Mouse (Mus musculus) left cerebral cortex, adult 11 months (tissue): ENCODE results near the gene Rras.
A peak's percentile ranks its signal among the peaks of the same experiment; 100 is the strongest.

Experiments
- DNase-seq: peaks from one replicate; pipeline ENCODE4 v3.0.0; 2022; ENCODE audit warnings: low spot score

Rras gene

GRCm38 (mm10) chr7:45017242-45018061, at the start of gene Rras:
TSS of gene Rras (plus strand) at chr7:45017961.
- DNase-seq = peak; percentile 90

GRCm38 (mm10) chr7:44970231-44970691, 47.5 kb upstream of the Rras start:
- peak; percentile 83 for DNase-seq

- DNase-seq = no peak
Measured at GRCm38 (mm10) chr7:44971142-44971541, 46.6 kb upstream of the Rras start.

- DNase-seq = no peak
Measured at GRCm38 (mm10) chr7:44973415-44974130, 44.2 kb upstream of the Rras start.

- peak; percentile 86 for DNase-seq
Measured at GRCm38 (mm10) chr7:44974383-44975116, 43.2 kb upstream of the Rras start, which contains the start of gene Cpt1c. TSS of gene Cpt1c (minus strand) at chr7:44974851.

GRCm38 (mm10) chr7:44975117-44975419, 42.7 kb upstream of the Rras start:
- no peak for DNase-seq

GRCm38 (mm10) chr7:44978300-44978699, 39.5 kb upstream of the Rras start:
- no peak for DNase-seq

- DNase-seq = no peak
Measured at GRCm38 (mm10) chr7:44981539-44981938, 36.2 kb upstream of the Rras start.

GRCm38 (mm10) chr7:44983085-44983484, 34.7 kb upstream of the Rras start:
- DNase-seq = peak; percentile 62

- no peak for DNase-seq
Measured at GRCm38 (mm10) chr7:44983944-44984832, 33.6 kb upstream of the Rras start.

GRCm38 (mm10) chr7:44984833-44985164, 33.0 kb upstream of the Rras start:
- DNase-seq = no peak

GRCm38 (mm10) chr7:44985595-44986191, 32.1 kb upstream of the Rras start:
- peak; percentile 58 for DNase-seq

- peak; percentile 99 for DNase-seq
Measured at GRCm38 (mm10) chr7:44986192-44986878, 31.4 kb upstream of the Rras start, which contains the start of gene Prmt1. TSS of gene Prmt1 (minus strand) at chr7:44986568.

GRCm38 (mm10) chr7:44986879-44987718, 30.7 kb upstream of the Rras start:
- DNase-seq = no peak

- no peak for DNase-seq
Measured at GRCm38 (mm10) chr7:44996672-44997071, 21.1 kb upstream of the Rras start.

- peak; percentile 92 for DNase-seq
Measured at GRCm38 (mm10) chr7:44997231-44997939, 20.4 kb upstream of the Rras start, which contains the start of gene Irf3. TSS of gene Irf3 (plus strand) at chr7:44997648.

- no peak for DNase-seq
Measured at GRCm38 (mm10) chr7:44997940-44998428, 19.8 kb upstream of the Rras start.

GRCm38 (mm10) chr7:44998501-44998955, 19.2 kb upstream of the Rras start, which contains the start of gene Bcl2l12:
TSS of gene Bcl2l12 (minus strand) at chr7:44998712.
- no peak for DNase-seq
